Mouse (Mus musculus): ENCODE data around the gene Olfr1339. TPM values are rescaled to one million over a fixed set of nuclear protein-coding genes. Genes with fewer than 3 reads are reported as not detected.

Gene Olfr1339
- not detected in 2 replicates for polyA plus RNA-seq (2012; rRNA removed)

GRCm38 (mm10) chr4:118731875-118732274 lies at the start of gene Olfr1339:
TSS of gene Olfr1339 (plus strand) at chr4:118732175.

GRCm38 (mm10) chr4:118692412-118692973 lies 39.5 kb upstream of the Olfr1339 start, which contains the start of gene Olfr1342:
TSS of gene Olfr1342 (minus strand) at chr4:118692756.

GRCm38 (mm10) chr4:118703223-118703622 lies 28.8 kb upstream of the Olfr1339 start, which contains the start of gene Olfr1341:
TSS of gene Olfr1341 (plus strand) at chr4:118703523.

GRCm38 (mm10) chr4:118719838-118720237 lies 12.1 kb upstream of the Olfr1339 start, which contains the start of gene Olfr1340:
TSS of gene Olfr1340 (plus strand) at chr4:118720138.

GRCm38 (mm10) chr4:118758637-118759036 lies 26.7 kb downstream of the Olfr1339 start, which contains the start of gene Olfr1338:
TSS of gene Olfr1338 (minus strand) at chr4:118758737.

GRCm38 (mm10) chr4:118782486-118782885 lies 50.5 kb downstream of the Olfr1339 start, which contains the start of gene Olfr1337:
TSS of gene Olfr1337 (minus strand) at chr4:118782586.

Other genes with a start within 250 kb of the Olfr1339 start
- 62.5 and 72.4 TPM in 2 replicates for gene Tie1, start 242.1 kb upstream of the Olfr1339 start, polyA plus RNA-seq (2012; rRNA removed)
- gene 2610528J11Rik, start 205.2 kb upstream of the Olfr1339 start, polyA plus RNA-seq (2012; rRNA removed), result 10.5 and 10.7 TPM in 2 replicates
- 16.5 and 17.4 TPM in 2 replicates for gene Tmem125, start 188.1 kb upstream of the Olfr1339 start, polyA plus RNA-seq (2012; rRNA removed)
- gene Cfap57, start 111.4 kb upstream of the Olfr1339 start, polyA plus RNA-seq (2012; rRNA removed), result 1.4 TPM in 2 replicates
- 23.4 and 28.9 TPM in 2 replicates for gene Ebna1bp2, start 111.4 kb upstream of the Olfr1339 start, polyA plus RNA-seq (2012; rRNA removed)
- gene Olfr62, start 73.2 kb upstream of the Olfr1339 start, polyA plus RNA-seq (2012; rRNA removed), result not detected in 2 replicates
- not detected in 2 replicates for gene Olfr1342, start 39.4 kb upstream of the Olfr1339 start, polyA plus RNA-seq (2012; rRNA removed)
- not detected in 2 replicates for gene Olfr1341, start 28.7 kb upstream of the Olfr1339 start, polyA plus RNA-seq (2012; rRNA removed)
- gene Olfr1340, start 12.0 kb upstream of the Olfr1339 start, polyA plus RNA-seq (2012; rRNA removed), result not detected in 2 replicates
- not detected in 2 replicates for gene Olfr1338, start 26.6 kb downstream of the Olfr1339 start, polyA plus RNA-seq (2012; rRNA removed)
- not detected in 2 replicates for gene Olfr1337, start 50.4 kb downstream of the Olfr1339 start, polyA plus RNA-seq (2012; rRNA removed)
- not detected in 2 replicates for gene Olfr1335, start 77.8 kb downstream of the Olfr1339 start, polyA plus RNA-seq (2012; rRNA removed)
- gene Olfr1333, start 104.1 kb downstream of the Olfr1339 start, polyA plus RNA-seq (2012; rRNA removed), result not detected in 2 replicates
- not detected in 2 replicates for gene Olfr1331, start 132.5 kb downstream of the Olfr1339 start, polyA plus RNA-seq (2012; rRNA removed)
- not detected in 2 replicates for gene Olfr1330, start 156.4 kb downstream of the Olfr1339 start, polyA plus RNA-seq (2012; rRNA removed)
- not detected in 2 replicates for gene Olfr1329, start 185.3 kb downstream of the Olfr1339 start, polyA plus RNA-seq (2012; rRNA removed)
- gene Olfr1328, start 206.4 kb downstream of the Olfr1339 start, polyA plus RNA-seq (2012; rRNA removed), result not detected in 2 replicates
- gene Lao1, start 229.4 kb downstream of the Olfr1339 start, polyA plus RNA-seq (2012; rRNA removed), result 0.18 TPM in 2 replicates

All from ovary, adult 2 months (tissue).